Mouse (Mus musculus): ENCODE measurements around the gene Foxp1.

Gene Foxp1

DNA sequence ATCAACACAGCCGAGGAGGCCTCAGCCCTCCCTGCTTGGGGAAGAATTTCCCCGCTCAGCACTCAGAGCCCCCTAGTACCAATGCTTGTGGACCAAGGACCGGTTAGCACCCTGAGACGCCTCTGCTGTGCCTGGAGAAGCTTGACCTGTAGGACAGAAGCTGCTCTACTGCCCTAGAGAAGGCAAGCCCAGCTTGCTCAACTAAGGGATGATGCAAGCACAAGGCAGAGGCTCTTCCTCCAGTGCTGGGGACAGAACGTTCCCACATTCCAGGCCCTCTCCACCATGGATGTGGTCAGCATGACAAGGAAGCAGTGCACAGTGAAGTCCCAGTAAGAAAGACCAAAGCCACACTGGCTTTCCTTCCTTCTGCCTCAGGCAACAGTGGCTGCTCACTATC, 347.1 kb downstream of the Foxp1 start:
- peak; percentile 50 for DNase-seq (ENCODE audit: low spot score)

DNA sequence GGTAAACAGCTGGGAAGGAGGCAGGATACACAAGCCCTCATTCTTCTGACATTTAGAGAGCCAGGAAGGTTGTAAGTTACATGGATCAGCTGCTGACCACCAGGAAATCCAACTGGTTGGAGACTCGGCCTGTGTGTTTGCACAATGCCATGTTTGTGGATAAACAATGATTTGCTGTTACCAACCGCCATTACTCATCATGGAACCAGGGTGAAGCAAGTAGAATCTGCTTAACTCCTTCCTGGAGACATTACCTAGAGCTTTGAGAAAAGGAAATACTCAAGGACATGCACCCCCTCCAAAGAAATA, 348.7 kb downstream of the Foxp1 start:
- no peak for DNase-seq (ENCODE audit: low spot score)

DNA sequence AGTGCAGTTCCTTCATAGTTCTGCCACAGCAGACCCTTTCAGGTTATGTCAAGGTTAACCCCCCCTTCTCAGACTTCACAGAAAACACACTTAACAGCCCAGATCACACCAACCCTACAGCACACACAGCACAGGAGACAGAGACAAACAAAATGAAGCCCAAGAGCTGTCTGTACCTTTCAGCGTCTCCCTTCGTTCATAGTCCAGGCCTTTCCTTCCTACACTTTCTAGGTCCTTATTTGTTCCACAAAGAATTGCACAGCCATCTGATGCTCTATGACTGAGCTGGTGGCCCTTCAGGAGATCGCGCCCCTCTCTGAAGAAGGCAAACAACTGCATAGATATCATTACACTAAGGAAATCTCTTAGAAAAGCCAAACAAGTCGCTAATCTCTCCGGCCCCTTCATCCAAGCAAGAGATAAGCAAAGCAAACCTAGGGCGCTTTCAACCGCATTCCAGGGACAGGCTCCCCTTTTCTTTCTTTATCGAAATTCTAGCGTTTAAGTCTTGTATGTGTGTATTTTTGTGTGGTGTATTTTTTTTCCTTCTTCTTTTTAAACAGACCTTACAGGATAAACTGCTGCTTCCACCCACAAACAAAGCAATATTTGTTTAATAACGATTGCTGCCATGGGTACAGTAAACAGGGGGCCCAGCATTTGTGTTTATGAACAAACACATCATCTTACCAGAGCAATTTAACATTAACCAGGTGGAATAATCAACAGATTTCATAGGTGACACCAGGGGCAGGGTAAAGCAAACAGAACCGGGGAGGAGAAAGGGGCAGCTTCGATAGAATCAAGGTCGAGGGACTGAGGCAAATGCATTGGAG, 349.2 kb downstream of the Foxp1 start:
- DNase-seq (ENCODE audit: low spot score), result no peak

DNA sequence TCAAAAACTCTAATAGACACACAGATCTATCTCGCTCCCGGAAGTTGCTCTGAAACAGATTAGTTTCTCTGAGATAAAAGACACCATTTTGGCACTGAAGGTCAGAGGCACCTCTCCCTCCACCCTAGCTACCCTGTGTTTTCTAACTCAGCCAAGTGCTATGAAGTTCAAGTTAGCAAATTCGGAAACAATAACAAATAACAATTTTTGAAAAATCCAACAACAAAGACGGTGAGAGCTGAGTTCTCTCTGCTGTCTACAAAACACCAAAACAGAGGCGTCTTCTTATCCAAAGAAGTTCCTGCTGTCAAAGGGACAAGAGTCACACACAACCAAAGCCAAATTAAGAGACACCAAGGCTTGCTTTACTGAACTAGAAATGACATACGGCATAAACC, 349.9 kb downstream of the Foxp1 start:
- DNase-seq (ENCODE audit: low spot score), result no peak

DNA sequence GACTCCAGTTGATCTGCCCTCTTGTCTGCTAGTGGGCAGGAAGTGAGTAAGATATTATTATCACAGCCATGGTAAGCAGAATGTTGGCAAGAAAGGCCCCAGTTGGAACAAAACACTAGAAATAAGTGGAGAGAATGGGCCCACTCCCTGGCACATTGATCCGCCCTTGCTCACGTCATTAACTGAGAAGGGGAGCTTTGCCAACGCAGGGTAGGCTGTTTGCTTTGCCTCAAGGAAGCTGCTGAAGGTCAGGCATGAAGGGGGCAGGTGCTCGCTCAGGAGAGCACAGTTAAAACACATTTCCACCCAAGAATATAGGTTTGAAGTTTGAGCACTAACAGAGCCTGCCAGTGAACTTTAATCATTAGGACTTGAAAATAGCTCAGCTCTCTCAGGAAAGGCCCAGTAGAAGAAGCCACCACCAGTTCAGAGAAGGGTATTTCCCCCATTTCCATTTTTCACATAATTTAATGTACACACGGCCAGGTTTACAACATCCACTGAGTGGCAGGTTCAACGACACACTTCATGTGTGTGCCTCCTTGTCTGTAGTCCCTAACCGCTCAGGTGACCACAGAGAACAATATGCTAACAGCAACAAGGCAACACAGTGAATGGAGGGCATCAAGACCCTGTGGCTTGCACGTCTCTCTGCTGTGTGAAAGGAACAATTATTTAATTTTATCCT, 350.5 kb downstream of the Foxp1 start:
- DNase-seq (ENCODE audit: low spot score), result peak; percentile 36

DNA sequence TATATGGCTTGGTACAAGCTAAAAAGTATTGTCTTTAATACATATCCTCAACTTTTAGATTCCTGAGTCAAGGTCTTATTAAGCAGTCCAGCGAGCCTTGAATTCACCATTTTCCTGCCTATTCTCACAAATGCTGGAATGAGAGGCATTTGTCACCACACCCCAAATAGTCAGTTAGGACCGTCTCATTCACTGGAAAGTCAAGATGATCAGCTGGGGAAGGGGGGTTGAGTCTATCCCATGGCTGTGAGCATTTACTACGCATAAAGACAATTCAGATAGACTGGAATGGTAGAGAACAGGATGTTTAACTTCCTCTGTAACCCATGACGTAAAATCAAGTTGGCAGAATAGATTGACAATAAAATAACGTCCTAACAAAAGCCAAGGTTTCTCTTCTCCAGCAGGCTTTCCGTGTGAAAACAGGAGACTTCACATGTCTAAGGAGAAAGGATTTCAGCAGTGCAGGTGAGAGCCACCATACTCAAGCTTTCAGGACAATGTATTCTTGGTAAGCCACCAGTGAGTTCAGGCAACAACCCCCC, 351.2 kb downstream of the Foxp1 start:
- no peak for DNase-seq (ENCODE audit: low spot score)

DNA sequence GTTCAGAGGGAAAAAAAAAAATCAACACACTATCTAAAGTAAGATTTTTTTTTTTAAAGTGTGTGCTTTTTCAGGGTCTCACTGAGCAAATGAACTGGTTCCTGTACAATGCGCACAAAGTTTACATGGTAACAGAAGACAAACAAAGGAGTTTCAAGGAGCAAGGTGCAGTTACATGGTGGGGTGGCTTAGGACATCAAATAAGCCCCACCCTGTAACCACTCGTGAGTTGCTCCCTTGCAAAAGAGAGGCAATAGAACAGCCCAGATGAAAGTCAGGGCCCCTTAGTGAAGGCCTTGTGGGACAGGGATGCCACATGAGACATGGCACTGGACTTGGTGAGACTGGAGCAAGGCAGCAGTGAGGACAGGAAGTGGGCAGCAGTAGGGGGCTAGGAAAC, 353.8 kb downstream of the Foxp1 start:
- no peak for DNase-seq (ENCODE audit: low spot score)

DNA sequence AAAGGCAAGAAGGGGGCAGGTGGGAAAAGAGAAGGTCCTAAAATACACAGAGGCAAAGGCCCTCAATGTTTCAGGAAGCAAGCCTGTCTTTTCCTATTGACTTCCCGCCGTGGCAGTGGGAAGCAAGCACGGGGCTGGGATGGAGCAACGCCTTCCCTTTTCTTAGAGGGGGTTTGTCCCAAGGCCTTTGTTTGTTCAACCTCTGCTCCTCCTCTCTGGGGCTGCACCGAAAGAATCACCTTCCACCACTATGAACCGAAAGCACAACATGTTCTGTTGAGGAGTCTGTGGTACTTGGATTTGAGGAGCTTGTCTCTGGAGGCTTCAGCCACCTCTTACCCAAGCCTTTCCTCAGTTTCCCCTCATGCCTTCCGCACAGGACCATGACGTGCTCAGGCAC, 355.5 kb downstream of the Foxp1 start:
- no peak for DNase-seq (ENCODE audit: low spot score)

DNA sequence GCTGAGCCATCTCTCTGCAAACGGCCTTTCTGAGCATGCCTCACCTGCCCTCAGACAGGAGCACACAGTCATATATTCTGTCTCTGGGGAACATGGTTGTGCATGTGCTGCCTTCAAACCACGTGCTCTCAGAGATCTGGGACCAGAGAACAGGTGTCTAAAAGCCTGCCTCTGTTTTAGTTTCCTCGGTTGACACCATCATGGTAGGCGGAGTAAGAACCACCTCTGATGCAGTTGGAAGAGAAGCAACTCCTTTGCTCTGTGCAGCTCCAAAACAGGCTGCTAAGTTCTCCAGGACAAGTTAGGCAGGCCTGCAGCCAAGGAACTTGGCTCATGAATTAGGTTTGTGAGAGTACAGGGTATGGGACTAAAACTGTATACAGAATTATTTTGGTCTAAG, 356.4 kb downstream of the Foxp1 start:
- DNase-seq (ENCODE audit: low spot score), result no peak

DNA sequence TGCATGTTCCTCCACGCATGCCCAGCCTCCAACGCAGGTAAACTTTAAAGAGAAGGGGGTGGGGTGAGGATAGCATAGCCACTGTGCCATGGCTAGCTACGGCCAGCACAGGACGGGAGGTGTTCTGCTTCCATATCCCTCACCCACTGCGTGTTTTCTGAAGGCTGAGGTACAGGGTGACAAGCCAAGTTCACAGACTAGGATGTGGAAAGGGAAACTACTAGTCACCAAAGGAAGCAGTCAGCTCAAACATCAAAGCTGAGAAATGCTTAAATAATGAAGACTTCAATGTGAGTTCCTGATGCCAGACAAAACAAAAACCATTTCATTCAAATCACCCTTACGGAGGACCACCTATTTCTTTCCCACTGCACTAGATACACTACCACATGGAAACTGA, 357.8 kb downstream of the Foxp1 start:
- no peak for DNase-seq (ENCODE audit: low spot score)

DNA sequence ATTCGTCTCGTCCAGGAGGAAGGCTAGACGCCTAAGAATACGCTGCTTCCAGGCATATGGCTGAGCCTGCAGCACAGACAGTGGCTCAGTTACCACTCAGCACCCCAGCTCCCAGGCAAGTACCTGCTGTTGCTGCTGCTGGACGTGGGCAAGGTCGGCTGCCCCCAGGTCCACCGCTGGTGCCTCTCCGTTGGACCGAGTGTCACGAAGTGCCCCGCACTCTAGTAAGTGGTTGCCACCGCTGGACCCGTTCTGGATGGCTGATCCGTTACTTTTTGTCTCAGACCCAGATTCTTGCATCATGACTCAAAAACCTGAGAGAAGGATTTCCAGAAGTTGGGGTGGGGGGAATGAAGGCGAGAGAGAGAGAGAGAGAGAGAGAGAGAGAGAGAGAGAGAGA, 359.8 kb downstream of the Foxp1 start:
- DNase-seq (ENCODE audit: low spot score), result no peak

DNA sequence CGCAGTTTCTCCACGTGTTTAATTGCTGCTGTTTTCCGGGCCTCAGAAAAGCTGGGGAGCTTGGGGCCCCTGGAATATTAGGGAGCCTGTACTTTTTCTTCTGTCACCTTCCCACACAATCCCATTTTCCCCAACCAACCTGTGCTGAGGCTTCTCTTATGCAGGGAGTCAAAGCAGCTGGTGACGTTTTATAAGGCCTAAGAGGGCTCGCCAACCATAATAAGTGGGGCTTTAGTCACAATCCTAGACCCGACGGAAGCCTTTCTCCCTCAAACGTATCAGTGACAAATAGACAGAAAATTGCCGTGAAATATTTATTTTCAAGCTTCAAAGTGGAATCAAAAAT, 362.2 kb downstream of the Foxp1 start:
- DNase-seq (ENCODE audit: low spot score), result no peak

DNA sequence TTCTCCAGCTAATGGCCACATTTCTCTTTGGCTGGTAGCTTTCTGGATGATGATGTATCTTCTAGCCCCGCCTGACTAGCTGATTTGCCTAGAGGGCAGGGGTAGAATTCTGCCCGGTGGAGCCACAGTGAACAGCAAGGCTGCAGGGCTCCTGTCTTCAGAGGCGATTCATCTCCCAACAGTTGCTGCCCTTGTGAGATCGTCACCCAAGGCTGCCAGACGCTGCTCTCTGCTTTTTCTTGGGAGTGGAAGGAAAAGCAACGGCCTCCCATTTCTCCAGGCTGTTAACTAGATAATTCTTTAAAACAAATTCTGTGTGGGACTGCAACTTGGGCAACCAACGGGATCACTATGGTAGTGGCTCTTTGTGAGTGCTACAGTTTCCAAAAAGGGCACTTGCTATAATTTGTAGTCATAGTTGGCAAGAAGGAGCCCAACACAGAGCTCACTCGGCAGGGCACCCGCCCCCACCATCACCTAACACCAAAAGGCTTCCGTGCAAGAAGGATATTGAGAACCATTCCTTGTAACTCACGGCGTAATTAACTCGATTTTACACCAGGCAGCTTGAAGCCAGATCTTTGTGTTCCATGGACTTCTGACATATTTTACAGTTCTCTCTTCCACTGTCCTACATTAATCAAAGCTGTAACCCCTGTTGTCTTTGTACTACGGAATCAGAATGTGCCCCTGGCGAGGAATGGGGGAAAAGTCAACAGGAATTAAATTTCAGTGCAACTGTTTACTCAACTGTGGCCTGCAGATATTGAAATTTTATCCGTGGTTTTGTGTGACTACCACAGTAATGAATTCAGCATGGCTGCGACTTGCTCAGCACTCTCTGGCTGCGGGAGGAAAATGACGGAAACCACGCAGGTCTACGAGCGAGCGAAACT, 362.8 kb downstream of the Foxp1 start:
- DNase-seq (ENCODE audit: low spot score), result peak; percentile 38

DNA sequence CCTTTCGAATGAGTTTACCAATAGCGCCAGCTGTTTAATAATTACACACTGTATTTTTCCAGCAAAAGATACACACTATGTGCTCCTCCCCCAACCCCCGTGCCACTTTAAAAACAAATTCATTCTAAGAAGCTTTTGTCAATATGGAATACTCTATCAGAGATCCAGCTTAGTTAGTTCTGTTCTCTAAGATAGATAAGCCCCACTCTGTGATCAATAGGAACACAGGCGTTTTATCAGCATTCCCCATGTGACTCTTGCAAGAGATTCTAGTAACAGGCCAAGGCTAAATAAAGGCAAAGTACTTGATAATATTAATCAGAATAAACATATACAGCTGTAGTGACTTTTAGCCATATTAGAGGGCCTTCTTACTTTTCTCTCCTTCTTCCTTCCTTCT, 368.8 kb downstream of the Foxp1 start:
- no peak for DNase-seq (ENCODE audit: low spot score)

DNA sequence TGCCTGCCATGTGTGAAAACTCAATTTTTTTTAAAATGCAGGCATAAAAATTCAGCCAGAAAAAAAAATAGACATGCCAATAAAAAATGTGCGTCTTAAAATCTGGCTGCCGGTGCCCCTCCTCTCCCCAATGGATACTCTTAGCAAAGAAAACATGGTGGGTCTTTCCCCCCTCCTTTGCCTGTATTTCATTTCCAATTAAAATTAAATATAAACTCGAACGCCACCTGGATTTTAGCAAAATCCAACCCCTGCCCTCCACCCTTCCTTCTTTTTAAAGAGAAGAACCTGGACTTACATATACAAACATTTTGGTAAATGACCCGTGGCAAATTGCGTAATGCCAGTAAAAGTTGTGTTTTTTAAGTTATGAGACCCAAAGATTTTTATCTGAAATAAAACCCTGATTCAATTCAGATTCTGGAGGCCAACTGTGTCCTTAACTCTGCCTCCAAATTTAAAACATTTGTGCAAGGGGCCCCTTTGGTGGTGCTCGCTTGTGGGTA, 376.1 kb downstream of the Foxp1 start:
- no peak for DNase-seq (ENCODE audit: low spot score)

DNA sequence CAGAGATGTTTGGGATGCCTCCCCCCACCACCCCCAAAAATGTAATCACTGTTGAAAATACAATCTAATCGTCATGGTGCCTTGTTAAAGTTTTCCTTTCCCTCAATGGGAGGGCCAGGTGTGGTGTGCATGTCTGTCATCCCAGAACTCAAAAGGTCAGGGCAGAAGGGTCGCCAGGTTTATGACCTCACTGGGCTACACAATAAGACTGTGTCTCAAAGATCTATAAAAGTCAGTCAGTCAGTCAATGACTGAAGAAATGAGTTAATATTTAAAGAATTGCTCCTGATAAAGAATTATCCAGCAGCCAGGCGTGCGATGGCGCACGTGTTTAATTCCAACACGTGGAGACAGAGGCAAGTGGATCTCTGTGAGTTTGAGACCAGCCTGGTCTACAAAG, 377.5 kb downstream of the Foxp1 start:
- DNase-seq (ENCODE audit: low spot score), result no peak

DNA sequence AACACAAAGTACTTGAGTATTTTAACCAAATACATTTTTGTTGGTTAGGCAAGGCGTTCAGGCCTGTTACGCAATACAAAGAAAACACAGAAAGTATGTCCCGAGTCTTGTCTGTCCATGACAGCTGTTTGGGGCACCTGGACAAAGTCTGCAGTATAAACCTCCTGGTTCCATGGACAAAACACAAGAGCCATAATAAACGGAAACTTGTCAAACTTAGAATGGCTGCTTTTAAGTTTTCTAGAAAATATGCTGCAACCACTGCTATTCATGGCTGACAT, 378.8 kb downstream of the Foxp1 start:
- DNase-seq (ENCODE audit: low spot score), result no peak

DNA sequence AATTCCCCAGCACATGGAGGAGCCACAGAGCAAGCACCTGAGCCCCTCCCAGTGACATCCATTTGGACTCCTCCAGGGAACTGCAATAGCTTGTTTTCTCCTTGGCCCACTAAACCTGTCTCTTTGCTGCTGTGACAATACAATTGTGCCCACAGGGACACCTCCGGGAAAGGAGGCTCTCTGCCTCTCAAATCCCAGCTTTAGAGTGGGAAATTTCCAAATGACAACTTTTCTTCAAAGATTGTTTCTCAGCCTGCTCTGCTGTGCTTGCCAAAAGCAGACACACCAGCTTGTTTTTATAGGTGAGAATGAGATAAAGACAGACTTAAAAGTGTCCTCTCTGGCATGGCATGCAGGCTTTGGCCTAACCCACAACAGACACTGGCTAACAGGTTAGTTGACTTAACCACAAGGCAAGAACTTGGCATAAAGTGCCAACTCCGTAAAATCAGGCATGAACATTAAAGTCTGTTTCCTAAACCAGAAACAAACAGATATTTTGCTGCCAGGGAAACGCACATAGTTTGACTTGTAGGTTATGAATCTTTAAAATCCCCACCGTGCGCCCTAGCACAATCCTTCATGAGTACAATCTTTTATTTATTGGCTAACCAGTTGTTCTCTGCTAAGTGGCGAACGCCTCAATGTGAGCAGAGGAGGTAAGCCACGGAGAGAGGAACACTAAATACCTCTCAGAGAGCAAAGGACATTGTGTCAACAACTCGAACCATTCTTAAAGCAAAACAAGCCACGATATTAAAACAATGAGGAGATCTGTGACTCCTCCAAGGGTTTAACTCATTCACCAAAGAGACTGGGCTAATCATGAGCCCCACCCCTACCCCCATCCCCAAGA, 379.4 kb downstream of the Foxp1 start:
- DNase-seq (ENCODE audit: low spot score), result no peak

DNA sequence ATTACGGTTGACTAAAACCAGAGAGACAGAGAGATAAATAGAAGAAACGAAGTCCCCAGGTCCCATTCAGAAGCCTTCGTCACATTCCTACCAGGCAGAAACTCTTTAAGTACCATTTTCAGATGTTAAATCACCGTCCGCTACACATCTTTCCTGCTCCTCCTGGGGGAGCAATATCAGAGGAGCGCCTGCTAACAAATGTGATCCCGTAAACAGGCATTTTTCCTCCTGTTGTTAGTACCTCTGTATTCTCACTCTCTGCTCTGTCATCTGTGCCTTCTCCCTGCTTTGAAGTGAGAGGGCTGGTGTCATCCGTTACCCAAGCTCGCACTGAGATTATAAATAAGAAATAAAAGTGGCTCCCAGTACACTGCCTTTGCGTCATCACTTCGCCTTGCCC, 384.5 kb downstream of the Foxp1 start:
- DNase-seq (ENCODE audit: low spot score), result no peak

DNA sequence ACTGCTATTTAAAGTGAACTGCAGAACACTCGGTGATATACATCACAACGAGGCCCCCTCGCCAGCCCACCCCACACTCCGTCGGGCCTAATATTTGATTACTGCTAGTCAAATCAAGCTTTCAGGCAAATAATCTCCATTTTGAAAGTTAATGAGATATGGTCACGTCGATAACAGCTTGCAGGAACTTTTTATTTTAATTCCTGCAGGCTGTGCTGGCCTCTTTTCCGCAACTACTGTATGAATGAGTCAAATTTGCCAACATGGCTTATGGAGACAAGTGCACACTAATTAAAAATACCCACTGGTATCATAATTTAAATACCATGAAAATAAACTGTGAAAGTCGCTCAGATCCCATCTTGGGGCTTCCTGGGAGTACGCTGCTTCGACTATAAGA, 385.4 kb downstream of the Foxp1 start:
- DNase-seq (ENCODE audit: low spot score), result no peak

DNA sequence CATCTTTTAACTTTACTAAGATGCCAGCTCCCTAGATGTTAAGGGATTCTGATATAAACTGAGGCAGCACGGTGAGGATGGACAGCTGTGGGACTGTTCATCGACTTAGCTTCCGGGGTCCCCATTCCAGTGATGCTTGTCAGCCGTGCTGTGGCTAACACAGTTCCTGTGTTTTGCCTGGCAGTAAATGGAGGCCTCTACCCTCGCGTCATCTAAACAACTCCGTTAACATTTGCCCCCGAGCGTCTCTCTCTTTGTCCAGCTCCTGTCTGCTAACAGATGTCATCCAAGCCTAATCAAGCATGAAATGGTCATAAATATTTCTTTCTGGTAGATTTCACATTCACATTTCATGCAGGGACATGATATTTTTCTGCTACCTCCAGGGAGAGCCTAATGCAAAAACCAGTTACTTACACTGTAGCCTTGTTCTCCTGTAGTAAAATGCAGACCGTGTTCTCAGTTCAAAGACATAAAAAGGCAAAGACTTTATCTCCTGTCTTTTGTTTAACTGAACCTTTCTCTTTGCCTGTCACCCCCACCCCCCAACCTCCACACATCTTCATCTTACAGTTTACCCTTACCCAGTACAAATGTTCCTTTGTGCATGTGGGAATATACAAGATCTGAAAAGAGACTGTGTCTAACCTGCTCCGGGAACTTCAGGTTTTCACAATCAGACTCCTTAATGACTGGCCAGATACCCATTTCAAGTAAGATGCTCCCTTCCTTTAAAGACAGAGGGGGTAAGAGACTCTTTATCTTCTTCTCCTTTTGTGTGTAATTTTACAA, 386.4 kb downstream of the Foxp1 start:
- no peak for DNase-seq (ENCODE audit: low spot score)
